ENCODE assay signal across 2 mouse cellular contexts in genomic region chr8:46135546-46135945, GRCm38 (mm10).
DNase-seq lines count a peak whose midpoint lies in the region.
"Not testable (repeated sequence)": the region's sequence is repeated elsewhere in the genome, so short reads cannot be mapped to it uniquely, and the experiment has no call there.

No protein-coding gene starts in this region.

- DNase-seq in B cell, adult 2 months, result peak; percentile 50 to 63
- peak; percentile 45 for DNase-seq in splenic B cell, adult 2 months (ENCODE audit: low read depth, low spot score)

- not testable (repeated sequence) for H3K36me3 ChIP-seq in splenic B cell, adult 2 months (ENCODE audit: control insufficient read depth, insufficient read depth, low read length, poor library complexity, severe bottlenecking)

- H3K27me3 ChIP-seq in splenic B cell, adult 2 months (ENCODE audit: control insufficient read depth, insufficient read depth, low read length, poor library complexity, severe bottlenecking), result not testable (repeated sequence)
